Mouse (Mus musculus) thymus, postnatal 4 days (tissue): ENCODE results near the gene Fam43b.

Experiments used
- DNase-seq: peaks from one replicate; pipeline ENCODE4 v3.0.0; 2021

Gene Fam43b

DNA sequence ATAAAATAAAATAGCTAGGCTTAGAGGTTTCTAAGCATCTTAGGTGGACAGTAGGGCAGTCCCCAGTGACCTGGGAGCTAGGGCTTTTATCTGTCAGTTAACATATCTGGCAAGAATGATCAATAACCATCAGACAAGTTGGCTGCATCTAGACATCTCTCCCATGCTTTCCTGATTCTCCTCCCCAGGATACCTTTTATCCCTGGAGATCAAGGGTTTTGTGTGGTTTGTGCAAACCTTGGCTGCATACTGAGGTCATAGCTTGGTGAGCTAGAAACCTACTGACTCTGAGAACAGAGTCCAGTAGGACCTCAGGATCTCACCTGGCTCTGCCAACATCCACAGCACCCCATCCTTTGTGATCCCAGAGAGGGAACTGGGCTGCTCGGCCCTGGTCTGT, 49.0 kb downstream of the Fam43b start:
- no peak for DNase-seq

DNA sequence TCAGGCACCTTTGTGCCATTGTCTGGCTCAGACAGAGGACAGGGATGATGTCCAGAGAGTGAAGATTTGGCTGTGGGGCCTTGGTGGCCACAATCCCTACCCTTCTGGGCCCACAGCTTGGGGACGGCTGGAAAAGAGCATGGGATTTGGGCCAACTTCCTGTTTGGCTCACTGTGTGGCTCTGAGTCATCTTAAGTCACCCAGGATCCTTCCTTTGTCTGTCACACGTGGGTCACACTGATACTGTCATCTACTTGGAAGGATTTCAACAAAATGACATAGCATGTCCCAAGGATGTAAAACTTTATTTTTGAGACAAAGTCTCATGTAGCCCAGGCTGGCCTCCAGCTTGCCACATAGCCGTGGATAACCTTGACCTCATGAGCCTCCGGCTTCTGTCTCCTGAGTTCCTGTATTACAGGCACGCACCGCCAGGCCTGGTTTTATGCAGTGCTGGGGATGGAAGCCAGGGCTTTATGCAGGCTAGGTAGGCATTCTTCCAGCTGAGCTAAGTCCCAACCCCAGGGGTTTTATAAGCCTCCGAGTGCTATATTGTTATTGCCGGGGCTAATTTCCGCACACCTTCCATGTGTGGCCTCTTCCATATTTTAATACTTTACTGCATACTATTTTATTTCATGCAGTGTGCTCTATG, 51.3 kb downstream of the Fam43b start:
- no peak for DNase-seq
